Mouse (Mus musculus) liver, postnatal 0 days (tissue): ENCODE measurements around the gene Epor.

Source experiments
- CTCF ChIP-seq: sonication (generic); IDR thresholded peaks from 2 replicates; pipeline ENCODE4 v1.5.1; 2016; ENCODE audit warnings: antibody characterized with exemption, low read depth
- EP300 ChIP-seq: IDR thresholded peaks from 2 replicates; pipeline ENCODE4 v1.6.1; 2016; ENCODE audit warnings: antibody characterized with exemption, low read depth, mild to moderate bottlenecking

DNA sequence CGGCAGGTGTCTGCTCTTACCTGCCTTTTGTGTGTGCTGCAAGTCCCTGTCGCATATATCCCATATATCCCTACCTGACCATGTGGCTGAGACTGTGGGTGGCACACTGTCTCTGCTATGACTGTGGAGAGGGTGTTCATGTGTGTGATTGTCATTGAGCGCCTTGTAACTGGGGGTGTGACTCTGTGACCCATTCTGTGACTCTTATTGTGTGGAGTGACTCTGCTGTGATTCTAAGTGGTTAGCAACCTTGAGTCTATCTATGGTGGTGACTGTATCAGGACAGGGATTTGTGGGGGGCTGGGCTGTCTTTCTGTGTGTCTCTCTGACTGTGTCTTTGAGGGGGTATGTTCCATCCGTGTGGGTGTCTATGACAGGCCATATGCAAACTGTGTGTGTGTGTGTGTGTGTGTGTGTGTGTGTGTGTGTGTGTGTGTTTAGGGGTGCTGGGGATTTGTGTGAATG is 25.6 kb downstream of the Epor start:
- TF ChIP-seq EP300 = no peak
- TF ChIP-seq CTCF = no peak
